Mouse (Mus musculus) lung, adult 18-20 months (tissue): ENCODE data around the gene Rassf8.

Experiments
- DNase-seq, 2 experiments: peaks; one replicate each; pipeline ENCODE4 v3.0.0; 2022; ENCODE audit warnings: mixed read lengths in 2 of 2

Rassf8 gene

GRCm38 (mm10) chr6:145779383-145779782, 32.8 kb downstream of the Rassf8 start:
- DNase-seq, result peak; percentile 73 to 87

GRCm38 (mm10) chr6:145780180-145780802, 33.7 kb downstream of the Rassf8 start:
- no peak for DNase-seq

DNA sequence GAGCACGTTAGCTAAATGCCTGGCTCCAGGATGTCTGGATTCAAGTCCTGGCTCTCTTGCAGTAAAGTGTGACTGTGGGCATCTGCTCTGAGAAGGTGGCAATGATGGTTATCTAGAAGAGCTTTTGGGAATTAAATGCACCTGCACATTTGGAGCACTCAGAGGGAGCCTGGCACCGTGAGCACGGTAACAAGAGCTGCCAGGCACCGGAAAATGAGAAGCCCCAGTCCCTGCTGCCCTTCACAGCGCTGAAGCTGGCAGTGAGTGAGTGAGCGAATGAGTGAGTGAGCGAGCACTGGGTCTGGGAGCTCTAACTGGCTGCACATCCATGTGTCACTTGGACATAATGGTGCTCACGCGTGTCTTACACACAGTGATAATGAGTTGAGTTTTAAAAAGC, 34.7 kb downstream of the Rassf8 start:
- no peak for DNase-seq

DNA sequence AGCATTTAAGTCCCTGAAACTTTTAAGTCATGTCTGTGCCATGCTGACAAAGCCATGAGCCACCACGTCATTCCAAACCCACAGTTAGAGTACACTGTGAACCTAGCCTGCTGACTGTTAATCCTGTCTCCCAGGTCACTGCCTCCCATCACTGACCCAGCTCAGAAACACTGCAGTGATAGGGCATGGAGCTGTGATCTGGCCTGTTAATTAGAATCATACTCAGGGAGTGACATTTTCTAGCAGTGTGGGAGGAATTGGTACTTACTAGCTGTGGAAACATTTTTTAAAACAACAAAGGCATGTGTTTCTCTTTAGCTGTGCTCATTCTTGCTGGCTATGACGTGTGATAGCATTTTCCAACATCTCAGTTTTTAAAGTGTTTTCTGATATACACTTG, 35.4 kb downstream of the Rassf8 start:
- DNase-seq, result no peak

DNA sequence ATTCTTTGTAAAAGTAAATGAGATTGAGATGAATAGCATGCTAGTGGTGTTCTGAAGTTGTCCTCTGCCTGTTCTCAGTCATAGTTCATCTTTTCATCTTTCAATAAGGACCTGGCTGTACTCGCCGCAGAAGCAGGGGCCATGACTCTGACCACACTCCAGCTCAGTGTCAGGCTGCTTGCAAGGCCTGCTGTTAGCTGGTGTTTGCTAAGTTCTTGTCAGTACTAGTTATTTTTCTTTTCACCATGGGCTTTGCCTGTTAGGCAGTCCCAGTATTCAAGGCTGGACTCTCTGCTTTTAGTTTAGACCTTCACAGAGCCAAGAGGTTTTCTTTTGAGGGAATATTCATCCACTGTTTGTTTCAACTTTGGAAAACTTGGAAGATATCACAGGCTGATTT, 40.8 kb downstream of the Rassf8 start:
- no peak for DNase-seq

DNA sequence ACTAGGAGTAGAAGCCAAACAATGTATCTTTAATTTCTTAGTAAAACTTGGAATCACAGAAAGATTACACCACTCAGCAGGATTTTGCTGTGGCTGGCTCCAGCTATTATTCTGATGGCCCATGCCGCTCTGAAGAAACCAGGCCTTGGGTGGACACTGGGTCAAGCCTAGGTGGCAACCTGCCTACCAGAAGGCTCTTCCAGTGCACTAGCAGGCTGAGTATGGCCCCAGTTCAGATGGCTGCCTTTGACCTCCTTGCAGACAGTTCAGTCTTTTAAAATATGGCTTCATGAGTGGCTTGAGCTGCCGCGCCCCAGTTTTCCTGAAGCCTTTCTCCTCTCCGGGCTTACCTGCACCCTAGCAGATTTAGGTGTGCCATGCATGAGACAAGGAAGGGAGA, 43.2 kb downstream of the Rassf8 start:
- DNase-seq, result no peak

- no peak for DNase-seq
Observed at GRCm38 (mm10) chr6:145792373-145792772, 45.8 kb downstream of the Rassf8 start.

- peak; percentile 39 to 67 for DNase-seq
Observed at GRCm38 (mm10) chr6:145793109-145793593, 46.6 kb downstream of the Rassf8 start.

DNA sequence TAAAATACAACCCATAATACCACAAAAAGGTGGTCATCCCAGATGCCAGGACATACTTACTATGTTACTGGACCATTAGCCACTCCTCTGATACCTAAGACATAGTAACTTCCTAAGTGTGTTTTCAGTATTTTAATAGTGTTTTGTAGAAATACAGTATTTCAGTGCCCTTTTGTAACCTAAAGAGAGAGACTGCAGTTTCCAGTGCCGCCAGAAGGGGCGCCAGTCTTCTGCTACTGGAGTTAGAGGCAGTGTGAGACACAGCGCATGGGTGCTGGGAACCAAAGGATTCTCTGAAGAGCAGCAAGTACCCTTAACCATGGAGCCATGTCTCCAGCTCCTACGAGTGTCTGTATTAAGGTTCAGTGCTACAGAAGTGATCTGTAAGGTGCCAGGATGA, 48.1 kb downstream of the Rassf8 start:
- no peak for DNase-seq

DNA sequence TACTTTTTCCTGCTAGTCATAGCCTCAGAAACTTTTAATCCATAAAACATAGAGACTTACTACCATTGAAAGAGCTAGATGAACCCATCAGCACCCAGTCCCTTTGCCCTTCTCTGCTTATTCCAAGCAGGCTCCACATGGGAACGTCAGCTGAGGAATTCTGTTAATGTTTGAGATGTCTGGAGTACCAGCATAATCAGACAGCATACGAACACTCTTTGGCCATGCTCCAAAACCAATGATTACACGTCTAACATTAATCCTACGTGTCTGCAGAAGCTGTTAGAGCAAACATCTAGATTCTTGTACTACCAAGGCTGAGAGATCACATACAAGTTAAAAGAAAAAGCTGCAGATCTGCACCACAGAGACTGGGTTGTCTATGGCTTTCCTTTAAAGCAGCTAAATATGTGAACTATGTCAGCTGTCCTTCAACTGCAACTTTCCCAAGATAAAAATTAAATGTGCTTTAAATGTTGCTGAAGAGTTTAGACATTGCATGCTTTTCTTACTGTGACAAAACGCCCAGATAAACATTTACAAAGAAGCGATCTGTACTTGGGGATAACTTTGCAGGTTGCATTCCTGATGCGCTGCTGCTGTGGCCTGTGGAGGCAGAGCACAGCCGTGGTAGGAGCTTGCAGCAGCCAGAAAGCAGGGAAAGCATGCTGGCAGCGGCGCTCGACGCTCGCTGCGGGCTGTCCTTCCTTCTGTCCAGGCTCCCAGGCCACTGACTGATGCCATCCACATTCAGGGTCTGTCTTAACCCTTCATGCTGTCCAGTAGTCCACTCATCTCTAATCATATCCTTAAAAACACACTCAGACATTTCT, 49.9 kb downstream of the Rassf8 start:
- DNase-seq, result peak; percentile 28 to 36

GRCm38 (mm10) chr6:145797692-145798091, 51.1 kb downstream of the Rassf8 start:
- DNase-seq, result no peak

GRCm38 (mm10) chr6:145801796-145802488, 55.4 kb downstream of the Rassf8 start:
- no peak for DNase-seq

DNA sequence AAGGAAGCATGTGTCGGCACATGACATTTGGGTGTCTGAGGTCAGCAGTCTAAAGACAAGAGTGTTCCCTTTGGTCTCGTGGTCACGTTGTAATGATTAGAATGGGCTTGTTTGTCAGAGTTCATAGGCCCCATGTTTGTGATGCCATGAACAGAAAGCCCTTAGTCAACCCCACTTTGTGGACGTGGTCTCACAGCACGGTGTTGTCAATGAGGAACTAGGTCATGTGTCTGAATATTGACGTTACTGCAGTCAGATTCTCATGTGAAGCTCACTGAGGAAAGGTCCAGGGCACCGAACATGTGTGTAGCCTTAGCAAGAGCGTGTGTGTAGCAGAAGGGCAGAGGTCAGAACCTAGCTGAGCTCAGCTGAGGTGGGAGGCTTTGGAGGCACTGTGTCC, 56.3 kb downstream of the Rassf8 start:
- DNase-seq, result no peak

DNA sequence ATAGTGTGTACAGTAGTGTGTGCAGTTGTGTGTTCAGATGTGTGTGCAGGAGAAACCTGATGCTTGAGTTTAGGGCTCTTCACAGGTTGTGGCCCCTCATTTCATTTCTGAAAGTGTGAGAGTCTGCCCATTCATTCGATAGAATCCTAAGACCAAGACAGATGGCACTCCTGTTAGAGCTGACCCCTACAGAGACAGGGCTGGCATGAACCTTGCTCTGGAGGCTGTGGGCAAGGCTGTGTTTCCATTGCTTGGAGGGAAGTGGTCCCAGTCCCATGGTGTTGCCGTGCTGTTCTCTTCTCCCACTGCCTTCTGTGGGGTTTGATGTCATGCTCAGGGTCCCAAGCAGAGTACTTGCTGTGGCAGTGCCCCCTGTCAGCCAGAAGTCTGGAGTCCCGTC, 57.7 kb downstream of the Rassf8 start:
- DNase-seq, result no peak

DNA sequence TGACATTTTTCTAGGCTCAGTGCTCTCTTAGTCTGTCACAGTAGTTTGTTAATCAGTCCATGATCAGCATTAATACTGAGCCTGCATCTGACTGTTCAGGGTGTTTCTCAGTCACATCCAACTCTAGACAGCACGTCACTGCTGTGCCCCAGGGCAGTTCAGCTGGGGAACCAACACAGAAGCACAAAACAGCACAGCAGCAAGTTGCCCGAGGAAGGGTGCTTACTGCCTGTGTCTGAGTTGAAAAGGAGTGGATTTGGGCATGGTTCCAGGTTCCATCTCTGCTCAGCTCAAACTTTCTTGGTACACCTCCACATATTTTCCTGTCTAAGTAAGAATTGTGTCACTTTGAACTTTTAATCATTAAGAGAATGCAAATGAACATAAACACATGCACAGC, 60.2 kb downstream of the Rassf8 start:
- no peak for DNase-seq

GRCm38 (mm10) chr6:145807929-145808328, 61.4 kb downstream of the Rassf8 start:
- DNase-seq, result no peak

DNA sequence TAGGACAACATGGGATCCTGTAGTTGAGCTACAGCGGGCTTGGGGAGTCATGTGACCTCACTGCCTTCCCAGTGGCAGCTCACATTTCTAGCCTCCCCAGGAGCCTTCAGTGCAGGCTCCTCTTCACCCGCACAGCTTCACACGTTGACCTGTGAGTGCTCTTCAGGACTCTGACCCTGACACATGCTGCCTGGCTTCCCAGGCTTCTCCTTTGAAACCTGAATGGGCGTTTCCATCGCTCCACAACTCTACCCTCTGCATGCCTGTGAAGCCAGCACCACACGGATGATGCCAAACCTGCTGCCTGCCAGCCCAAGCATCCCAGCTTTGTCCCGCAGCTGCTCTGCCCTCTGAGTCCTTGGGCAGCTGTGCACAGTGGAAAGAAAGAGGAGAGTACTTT, 63.0 kb downstream of the Rassf8 start:
- DNase-seq, result no peak

GRCm38 (mm10) chr6:145810015-145810414, 63.5 kb downstream of the Rassf8 start:
- DNase-seq, result no peak

GRCm38 (mm10) chr6:145811174-145811573, 64.6 kb downstream of the Rassf8 start:
- no peak for DNase-seq

GRCm38 (mm10) chr6:145815200-145815599, 68.7 kb downstream of the Rassf8 start:
- DNase-seq, result no peak

DNA sequence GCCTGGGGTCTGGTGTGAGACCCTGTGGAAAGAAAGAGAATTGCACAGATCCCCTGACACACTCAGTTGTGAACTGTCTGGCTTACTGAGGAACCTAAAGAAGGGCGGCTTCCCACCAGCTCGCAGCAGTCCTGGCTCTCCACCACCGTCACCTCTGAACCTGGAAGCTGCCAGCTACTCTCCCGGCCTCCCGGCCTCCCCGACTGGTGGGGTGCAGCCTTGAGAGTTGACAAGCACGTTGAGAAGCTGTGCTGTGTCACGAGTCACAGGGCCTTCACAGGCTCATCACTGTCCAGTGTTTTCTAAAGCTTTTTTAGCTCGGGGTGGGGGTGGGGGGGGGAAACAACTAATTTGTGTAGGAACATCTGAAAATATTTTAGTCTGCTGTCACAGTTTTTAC, 72.6 kb downstream of the Rassf8 start:
- no peak for DNase-seq

- DNase-seq, result no peak
Observed at GRCm38 (mm10) chr6:145822218-145822617, 75.7 kb downstream of the Rassf8 start.

GRCm38 (mm10) chr6:145823103-145823502, 76.6 kb downstream of the Rassf8 start:
- DNase-seq, result peak; percentile 54 to 67
